Mouse (Mus musculus) forebrain, embryonic 14.5 days (tissue): Measurements from ENCODE around the gene Catsper2. TPM values are rescaled to one million over a fixed set of nuclear protein-coding genes. Genes with fewer than 3 reads are reported as not detected.

Source experiments
- ATAC-seq: fragments of 200-750 bp; cut with Nextera tagmentation; 2 replicates; pipeline ENCODE4 v1.8.0; 2017; ENCODE audit warnings: mild to moderate bottlenecking, moderate library complexity
- DNase-seq: peaks from one replicate; pipeline ENCODE4 v3.0.0-alpha.2; 2015; ENCODE audit warnings: low spot score
- H3K27ac ChIP-seq: fragments of 300-500 bp; sonication (generic); 2 replicates; pipeline ENCODE4 v1.5.1; 2014; ENCODE audit warnings: low read depth, mild to moderate bottlenecking, control low read depth, low read length, moderate library complexity
- H3K27me3 ChIP-seq: fragments of 300-500 bp; sonication (generic); replicated peaks from 2 replicates; pipeline ENCODE4 v1.6.1; 2014; ENCODE audit warnings: low read length, control low read depth, mixed read lengths; ENCODE audit not compliant: control insufficient read depth, insufficient read depth
- H3K36me3 ChIP-seq: fragments of 300-500 bp; sonication (generic); 2 replicates; pipeline ENCODE4 v1.6.1; 2014; ENCODE audit warnings: low read length, control low read depth; ENCODE audit not compliant: control insufficient read depth, insufficient read depth
- H3K4me1 ChIP-seq: fragments of 300-500 bp; sonication (generic); 2 replicates; pipeline ENCODE4 v1.6.1; 2014; ENCODE audit warnings: antibody characterized with exemption, low read length, control low read depth; ENCODE audit not compliant: control insufficient read depth, insufficient read depth
- H3K4me2 ChIP-seq: fragments of 300-500 bp; sonication (generic); 2 replicates; pipeline ENCODE4 v1.6.1; 2014; ENCODE audit warnings: mild to moderate bottlenecking, control low read depth, low read length
- H3K4me3 ChIP-seq: fragments of 300-500 bp; sonication (generic); 2 replicates; pipeline ENCODE4 v1.5.1; 2014; ENCODE audit warnings: low read depth, low read length, control low read depth
- H3K9ac ChIP-seq: fragments of 300-500 bp; sonication (generic); 2 replicates; pipeline ENCODE4 v1.6.1; 2014; ENCODE audit warnings: mild to moderate bottlenecking, low read length, control low read depth, moderate library complexity
- H3K9me3 ChIP-seq: fragments of 300-500 bp; sonication (generic); replicated peaks from 2 replicates; pipeline ENCODE4 v1.6.1; 2016; ENCODE audit warnings: low read length, control low read depth, mixed read lengths; ENCODE audit not compliant: control insufficient read depth
- WGBS: fragments of 180-500 bp; shearing (Covaris S2); extraction: QIAGEN DNeasy Blood & Tissue Kit; methylation state at CpG from one replicate; pipeline ENCODE4 v1.1.7; 2014; 5-methylcytosine and 5-hydroxymethylcytosine counted together
- polyA plus RNA-seq: library from polyadenylated mRNA; unstranded; fragments of >200 nt; fragmentation: Nextera tagmentation; extraction: Ambion mirVana; gene quantifications from 2 replicates; pipeline ENCODE4 v1.2.1, GENCODE M21; 2014

Gene Catsper2
- polyA plus RNA-seq, 1 experiment from 2014 or later = 2.0 TPM

DNA sequence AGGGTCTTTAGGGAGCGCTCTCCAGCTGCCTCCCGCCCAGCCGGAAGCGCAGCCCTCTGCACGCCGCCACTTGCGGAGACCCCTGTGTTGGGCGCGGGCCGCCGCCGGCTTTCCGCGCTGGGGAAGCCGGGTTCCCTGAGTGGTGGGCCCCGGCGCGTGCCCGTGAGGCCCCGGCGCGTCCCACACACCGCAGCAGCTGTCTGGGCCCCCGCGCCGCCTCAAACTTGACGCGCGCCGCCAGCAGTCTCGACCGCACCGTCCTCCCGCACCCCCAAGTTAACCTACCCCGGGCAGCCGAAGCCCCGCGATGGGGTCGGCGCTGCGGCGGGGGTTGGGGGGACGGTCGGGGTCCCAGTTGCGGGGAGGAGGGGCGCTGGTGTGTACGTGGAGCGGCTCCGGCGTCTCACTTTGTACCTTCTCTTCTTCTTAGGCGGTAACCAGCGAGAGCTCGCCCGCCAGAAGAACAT is 36.0 kb upstream of the Catsper2 start:
- Histone ChIP-seq H3K4me2 (peak overlapping the region; percentile 94), H3K27me3 (no peaks in the 10 kb centered on the region), H3K9ac (peak overlapping the region; percentile 91), H3K9me3 (no peaks in the 10 kb centered on the region), H3K36me3 (peaks cover 24% of the 10 kb centered on the region), H3K4me3 (peak overlapping the region; percentile 96), H3K4me1 (peaks cover 7% of the 10 kb centered on the region), H3K27ac (peak overlapping the region; percentile 94)
- WGBS = under 1% methylated on average over 49 of the region's 54 CpGs
- no peak for DNase-seq
- ATAC-seq = peak; percentile 78

DNA sequence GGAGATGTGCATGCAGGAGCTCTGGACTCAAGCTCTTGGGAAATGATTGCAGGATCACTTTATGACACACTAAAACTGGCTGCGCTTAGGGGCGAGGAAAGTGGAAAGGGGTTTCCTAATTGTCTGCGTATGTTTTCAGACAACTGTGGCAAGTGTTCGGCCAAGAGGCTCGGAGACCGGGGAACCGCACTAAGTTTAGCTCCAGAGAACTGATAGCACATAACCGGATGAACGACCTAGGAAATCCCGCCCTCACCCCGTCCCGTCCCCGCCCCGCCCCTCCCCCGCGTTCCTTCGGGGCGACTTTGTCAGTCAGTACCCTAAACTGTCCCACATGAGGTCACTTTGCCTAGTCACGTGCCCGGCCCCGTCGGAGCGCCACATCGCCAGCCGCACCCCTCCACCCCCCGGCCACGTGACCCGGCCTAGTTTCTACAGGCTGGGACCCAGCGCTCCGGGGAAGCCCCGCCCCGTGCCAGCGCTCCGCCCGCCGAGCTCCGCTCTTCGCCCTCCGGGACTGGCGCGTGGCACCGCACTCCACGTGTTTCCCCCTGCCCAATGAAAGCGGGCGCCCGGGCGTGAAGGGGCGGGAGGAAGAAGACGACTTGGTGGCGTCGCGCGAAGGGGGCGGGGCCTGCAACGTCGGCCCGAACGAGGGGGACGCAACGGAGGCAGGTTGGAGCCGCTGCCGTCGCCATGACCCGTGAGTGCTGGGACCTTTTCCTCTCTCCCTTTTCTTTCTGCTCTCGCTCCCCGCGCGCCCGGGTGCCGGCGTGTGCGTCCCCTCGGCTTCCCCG is 35.3 kb upstream of the Catsper2 start, which contains the start of gene Serf2:
Serf2 (plus strand) TSS at position 457 of the 797 bp plus-strand sequence.
- peak within 1 kb of the TSS; percentile 94 for H3K27ac ChIP-seq
- H3K9me3 ChIP-seq = no peaks in the 10 kb centered on the region
- ATAC-seq = peak; percentile 99
- peak; percentile 99 for DNase-seq
- peaks cover 24% of the 10 kb centered on the region for H3K36me3 ChIP-seq
- H3K27me3 ChIP-seq = no peaks in the 10 kb centered on the region
- H3K4me1 ChIP-seq = peaks cover 7% of the 10 kb centered on the region
- H3K4me2 ChIP-seq = peak within 1 kb of the TSS; percentile 94
- WGBS = under 1% methylated on average over 71 of the region's 74 CpGs
- H3K4me3 ChIP-seq = peak within 1 kb of the TSS; percentile 96
- peak within 1 kb of the TSS; percentile 91 for H3K9ac ChIP-seq

DNA sequence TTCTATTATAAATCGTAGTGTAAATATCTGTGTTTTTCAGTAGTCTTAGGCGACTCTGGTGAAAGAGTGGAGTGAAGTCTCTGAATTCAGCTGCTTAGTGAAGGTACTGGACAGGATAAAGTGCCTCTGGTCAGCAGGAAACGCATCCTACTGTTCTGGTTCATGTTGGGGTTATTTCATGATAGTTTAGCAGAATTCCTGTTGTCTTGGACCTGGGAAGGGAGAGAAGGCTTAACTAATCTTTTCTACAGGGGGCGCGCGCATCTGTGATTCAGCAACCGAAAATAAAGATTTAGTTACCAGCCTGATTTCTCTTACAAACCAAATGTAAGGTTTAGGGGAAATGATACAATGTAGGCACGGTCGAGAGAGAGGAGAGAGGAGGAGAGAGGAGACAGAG is 34.5 kb upstream of the Catsper2 start:
- peak overlapping the region; percentile 22 for H3K9ac ChIP-seq

DNA sequence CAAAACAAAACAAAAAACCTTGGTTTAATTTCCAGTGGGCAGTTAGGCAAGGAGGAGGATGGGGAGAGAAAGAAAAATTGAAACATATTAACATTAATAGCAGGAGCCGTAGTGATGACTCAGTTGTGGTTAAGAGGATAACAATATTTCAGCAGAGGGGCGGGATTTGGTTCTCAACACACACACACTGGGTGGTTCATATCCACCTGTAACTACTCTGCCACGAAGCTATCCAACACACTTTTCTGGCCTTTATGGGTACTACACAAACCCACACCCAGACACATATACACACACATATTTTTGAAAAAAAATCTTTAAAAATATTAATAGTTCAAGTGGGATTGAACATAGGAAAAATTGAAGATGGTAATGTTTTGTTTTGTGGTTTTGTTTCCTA is 33.4 kb upstream of the Catsper2 start:
- H3K4me2 ChIP-seq = no peak overlapping the region
- ATAC-seq = no peak
- no peak overlapping the region for H3K27ac ChIP-seq
- no peak overlapping the region for H3K4me3 ChIP-seq
- peaks cover 7% of the 10 kb centered on the region; the same call in 1 of the 2 replicates for H3K36me3 ChIP-seq
- no peak for DNase-seq
- no peaks in the 10 kb centered on the region for H3K9me3 ChIP-seq
- WGBS = 97% methylated on average over 3 of the region's 3 CpGs
- peaks cover 8% of the 10 kb centered on the region; the same call in 1 of the 2 replicates for H3K27me3 ChIP-seq
- no peak overlapping the region for H3K9ac ChIP-seq
- peaks cover 17% of the 10 kb centered on the region for H3K4me1 ChIP-seq

More for the DNA sequence above, 34.5 kb upstream of the Catsper2 start:
- DNase-seq = peak; percentile 48
- Histone ChIP-seq H3K9me3 (no peaks in the 10 kb centered on the region), H3K36me3 (peaks cover 18% of the 10 kb centered on the region), H3K4me1 (peaks cover 7% of the 10 kb centered on the region), H3K27ac (peak overlapping the region; percentile 5; the same call in 1 of the 2 replicates), H3K4me3 (peak overlapping the region; percentile 96), H3K27me3 (no peaks in the 10 kb centered on the region), H3K4me2 (peak overlapping the region; percentile 51)
- ATAC-seq = no peak
- WGBS = 20% methylated on average over 9 of the region's 9 CpGs

DNA sequence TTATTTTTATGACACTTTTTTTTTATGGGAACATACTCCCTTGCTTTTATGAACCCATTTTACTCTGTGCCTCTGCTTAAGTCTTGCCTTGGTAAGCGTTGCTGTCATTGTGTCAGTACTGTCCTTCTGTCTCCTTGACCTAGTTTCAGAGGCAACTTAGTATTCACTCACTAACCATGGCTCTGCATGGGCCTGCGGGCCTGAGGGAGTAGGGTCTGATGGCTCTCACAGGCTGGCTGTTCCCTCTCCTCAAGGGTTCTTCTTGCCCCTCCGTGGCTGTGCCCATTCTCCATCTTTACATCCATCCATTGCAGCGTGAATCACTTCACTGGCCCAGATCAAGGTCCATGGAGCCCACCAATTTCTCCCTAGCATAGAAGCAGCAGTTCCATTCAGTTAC is 32.9 kb upstream of the Catsper2 start:
- no peak overlapping the region for H3K4me3 ChIP-seq
- 84% methylated on average over 4 of the region's 4 CpGs for WGBS
- no peak overlapping the region for H3K9ac ChIP-seq
- peaks cover 11% of the 10 kb centered on the region; the same call in 1 of the 2 replicates for H3K27me3 ChIP-seq
- no peak for DNase-seq
- no peak for ATAC-seq
- peaks cover 20% of the 10 kb centered on the region for H3K4me1 ChIP-seq
- no peaks in the 10 kb centered on the region for H3K9me3 ChIP-seq
- H3K4me2 ChIP-seq = no peak overlapping the region
- H3K36me3 ChIP-seq = peaks cover 5% of the 10 kb centered on the region; the same call in 1 of the 2 replicates
- H3K27ac ChIP-seq = no peak overlapping the region

DNA sequence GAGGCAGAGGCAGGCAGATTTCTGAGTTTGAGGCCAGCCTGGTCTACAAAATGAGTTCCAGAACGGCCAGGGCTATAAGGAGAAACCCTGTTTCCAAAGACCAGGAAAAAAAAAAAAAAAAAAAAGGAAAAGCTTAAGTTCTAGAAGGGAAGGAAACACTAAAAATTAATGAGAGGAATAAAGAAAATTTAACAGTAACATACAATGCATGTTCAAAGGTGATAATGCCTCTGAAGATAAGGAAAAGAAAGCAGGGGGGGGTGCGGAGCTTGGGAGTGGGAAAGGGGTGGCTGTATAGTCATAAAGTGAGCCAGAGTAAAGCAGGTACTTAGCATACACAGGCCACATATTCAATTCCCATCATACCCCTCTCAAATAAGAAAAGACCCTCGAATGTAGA is 31.5 kb upstream of the Catsper2 start:
- no peak for DNase-seq

DNA sequence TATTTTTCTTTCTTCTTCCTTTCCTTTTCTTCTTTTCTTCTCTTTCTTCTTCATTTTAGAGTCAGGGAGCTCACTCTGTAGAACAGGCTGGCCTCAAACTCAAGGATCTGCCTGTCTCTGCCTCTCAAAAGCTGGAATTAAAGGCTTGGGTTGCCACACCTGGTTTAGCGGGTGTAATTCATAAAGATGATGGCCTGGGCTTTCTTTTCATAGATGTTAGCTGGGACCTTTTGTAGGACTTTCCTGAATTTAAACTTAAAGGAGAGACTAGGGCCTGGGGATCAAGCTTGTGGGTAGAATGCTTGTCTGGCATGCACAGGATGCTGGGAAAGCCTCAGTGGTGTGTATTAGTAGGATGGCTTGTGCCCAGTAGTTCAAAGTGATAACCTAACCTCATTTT is 30.6 kb upstream of the Catsper2 start, which contains the start of gene Ell3:
Ell3 (minus strand) TSS at position 101 of the 400 bp plus-strand sequence.
- H3K27me3 ChIP-seq = peaks cover 13% of the 10 kb centered on the region; the same call in 1 of the 2 replicates
- H3K4me3 ChIP-seq = no peak within 1 kb of the TSS
- no peaks in the 10 kb centered on the region for H3K9me3 ChIP-seq
- ATAC-seq (no peak), DNase-seq (no peak)
- peak within 1 kb of the TSS; percentile 61 for H3K4me2 ChIP-seq
- 80% methylated on average over 1 of the region's 1 CpGs for WGBS
- no peak within 1 kb of the TSS for H3K27ac ChIP-seq
- peaks cover 15% of the 10 kb centered on the region for H3K4me1 ChIP-seq
- H3K36me3 ChIP-seq = peaks cover 9% of the 10 kb centered on the region
- H3K9ac ChIP-seq = no peak within 1 kb of the TSS

More for the DNA sequence above, 31.5 kb upstream of the Catsper2 start:
- H3K9me3 ChIP-seq = no peaks in the 10 kb centered on the region
- H3K36me3 ChIP-seq = no peaks in the 10 kb centered on the region; the same call in 1 of the 2 replicates
- 87% methylated on average over 3 of the region's 3 CpGs for WGBS
- peaks cover 16% of the 10 kb centered on the region for H3K4me1 ChIP-seq
- H3K9ac ChIP-seq = no peak overlapping the region
- H3K27ac ChIP-seq = no peak overlapping the region
- H3K4me2 ChIP-seq = no peak overlapping the region
- peaks cover 13% of the 10 kb centered on the region; the same call in 1 of the 2 replicates for H3K27me3 ChIP-seq
- no peak for ATAC-seq
- no peak overlapping the region for H3K4me3 ChIP-seq

DNA sequence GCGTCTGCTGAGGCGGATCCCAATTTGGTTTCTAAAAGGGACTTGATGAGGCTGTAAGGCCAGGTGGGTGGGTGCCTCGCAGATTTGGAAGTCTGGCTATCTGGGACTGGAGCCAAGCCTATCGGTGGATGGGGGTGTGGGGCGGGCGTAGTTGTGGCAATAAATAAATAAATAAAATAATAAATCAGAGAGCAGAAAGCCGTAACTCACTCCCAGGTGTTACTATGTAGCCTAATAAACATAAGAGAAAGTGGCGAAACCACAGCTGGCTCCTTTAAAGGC is 29.4 kb upstream of the Catsper2 start:
- peaks cover 13% of the 10 kb centered on the region; the same call in 1 of the 2 replicates for H3K27me3 ChIP-seq
- H3K9ac ChIP-seq = peak overlapping the region; percentile 43
- H3K4me3 ChIP-seq = peak overlapping the region; percentile 28; the same call in 1 of the 2 replicates
- peaks cover 14% of the 10 kb centered on the region for H3K4me1 ChIP-seq
- peak; percentile 35 for DNase-seq
- no peaks in the 10 kb centered on the region for H3K9me3 ChIP-seq
- no peak for ATAC-seq
- peak overlapping the region; percentile 61 for H3K4me2 ChIP-seq
- H3K36me3 ChIP-seq = peaks cover 21% of the 10 kb centered on the region
- H3K27ac ChIP-seq = no peak overlapping the region
- 7% methylated on average over 8 of the region's 8 CpGs for WGBS
